Comparison of ENCODE assay signal across 10 mouse cellular contexts in the genomic region with DNA sequence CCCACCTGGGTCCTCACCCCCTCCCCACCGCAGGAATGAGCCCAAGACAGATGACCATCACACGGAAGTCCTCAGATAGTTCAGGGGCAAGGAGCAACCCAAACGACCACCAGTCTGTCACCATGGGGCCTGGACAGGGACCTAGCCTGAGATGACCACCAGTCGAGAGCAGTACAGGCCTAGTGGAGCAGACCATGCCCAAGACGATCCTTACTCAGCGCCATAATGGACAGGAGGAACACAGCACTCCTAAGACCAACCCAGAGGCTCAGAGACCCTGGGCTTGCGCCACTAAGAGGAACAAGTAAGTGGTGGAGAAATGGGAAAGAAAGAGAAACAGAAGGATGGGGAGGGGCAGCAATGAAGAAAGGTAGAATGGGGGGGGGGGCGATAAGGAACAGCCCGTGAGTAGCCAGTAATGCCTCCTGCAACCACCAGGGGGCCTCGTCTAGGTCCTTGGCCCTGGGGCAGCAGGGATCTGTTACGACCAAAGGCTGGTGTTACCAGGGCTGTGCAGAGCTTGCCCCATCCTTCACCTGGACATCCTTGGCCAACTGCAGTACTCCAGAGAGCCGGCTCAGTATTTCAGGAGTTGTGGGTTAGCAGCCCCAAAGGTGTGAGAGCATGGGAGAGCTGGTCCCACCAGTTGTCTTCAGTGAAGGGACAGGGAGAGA. TPM values are rescaled to one million over a fixed set of nuclear protein-coding genes. Genes with fewer than 3 reads are reported as not detected.
DNase-seq lines count a peak whose midpoint lies in the region; ATAC-seq and TF ChIP-seq lines count a peak whose summit lies in the region.
"Had no signal": no experiment of that assay in that cellular context is flagged by ENCODE, and none has a peak within 500 bp of the region (broad histone marks: within the 10 kb centered on the region; RNA-seq: fewer than 3 reads in every experiment).

No protein-coding gene starts in this region.

- H3K9me3 ChIP-seq in ES-Bruce4 (replicated peaks; ENCODE audit: control insufficient read depth, insufficient read depth, low read length, poor library complexity, severe bottlenecking), result no peaks in the 10 kb centered on the region
- H3K9me3 ChIP-seq: embryonic facial prominence, embryonic 15.5 days; lung, embryonic 15.5 days had no signal

- peak; percentile 69 for ATAC-seq in megakaryocyte, adult 5-6 weeks (ENCODE audit: poor library complexity, severe bottlenecking)
- ATAC-seq in inflammation-experienced regulatory T-cells, adult 6 months, result no peak

- no peak for TF ChIP-seq EP300 in ES-Bruce4 (IDR thresholded peaks at IDR 0.05; ENCODE audit: insufficient read depth, low read depth, low read length)

- no peak for DNase-seq in layer of hippocampus, adult 2 months (ENCODE audit: low spot score in 2 of 2)
- no peak for DNase-seq in layer of hippocampus, adult 11-12 months (ENCODE audit: low spot score)
- peak; percentile 46 to 57 for DNase-seq in adrenal gland, adult 18-20 months (ENCODE audit: low spot score in 2 of 2)
- peak; percentile 30 for DNase-seq in induced T-regulatory cell, adult 2 months (ENCODE audit: low read depth)
- no peak for DNase-seq in right cerebral cortex, postnatal 25 days

- H3K9ac ChIP-seq in ES-Bruce4 (ENCODE audit: low read depth, poor library complexity, severe bottlenecking), result no peak overlapping the region
- H3K9ac ChIP-seq: embryonic facial prominence, embryonic 15.5 days; lung, embryonic 15.5 days had no signal

- no peak overlapping the region for H3K4me3 ChIP-seq in layer of hippocampus, adult 2 months
- no peak overlapping the region for H3K4me3 ChIP-seq in ES-Bruce4 (ENCODE audit: low read depth, low read length)
- H3K4me3 ChIP-seq: embryonic facial prominence, embryonic 15.5 days; lung, embryonic 15.5 days had no signal

- H3K36me3 ChIP-seq in ES-Bruce4 (ENCODE audit: control insufficient read depth, insufficient read depth, low read length, poor library complexity, severe bottlenecking), result no peaks in the 10 kb centered on the region
- H3K36me3 ChIP-seq: embryonic facial prominence, embryonic 15.5 days; lung, embryonic 15.5 days had no signal

- H3K27ac ChIP-seq in layer of hippocampus, adult 2 months, result no peak overlapping the region
- no peak overlapping the region for H3K27ac ChIP-seq in ES-Bruce4 (ENCODE audit: insufficient read depth, low read length)
- H3K27ac ChIP-seq: embryonic facial prominence, embryonic 15.5 days; lung, embryonic 15.5 days had no signal

- H3K27me3 ChIP-seq in ES-Bruce4 (ENCODE audit: control insufficient read depth, insufficient read depth, low read length, poor library complexity, severe bottlenecking), result no peaks in the 10 kb centered on the region
- H3K27me3 ChIP-seq: embryonic facial prominence, embryonic 15.5 days; lung, embryonic 15.5 days had no signal

- no peaks in the 10 kb centered on the region for H3K4me1 ChIP-seq in ES-Bruce4 (ENCODE audit: control insufficient read depth, insufficient read depth, low read length)

- TF ChIP-seq POLR2A in ES-Bruce4 (IDR thresholded peaks at IDR 0.05; ENCODE audit: insufficient read depth, low read length), result no peak

- TF ChIP-seq CTCF in layer of hippocampus, adult 2 months (conservative IDR thresholded peaks at IDR 0.05), result peak; percentile 75
- peak; percentile 72 for TF ChIP-seq CTCF in ES-Bruce4 (IDR thresholded peaks at IDR 0.05; ENCODE audit: low read depth, low read length)

RNA-seq across cellular contexts. Expression of gene A630023A22Rik, which starts 4.0 kb away (rescaled TPM):
- total RNA-seq in layer of hippocampus, adult 2 months (2021), result not detected
- not detected in 2 replicates for polyA plus RNA-seq in ES-Bruce4 (2011; ENCODE audit: insufficient read depth, insufficient read length, low read depth, missing spikeins)
- not detected for total RNA-seq in adrenal gland, adult 18-20 months (2021)
- not detected in 2 replicates for total RNA-seq in megakaryocyte, adult 5-6 weeks (2015)
- not detected in 2 replicates for total RNA-seq in megakaryocyte, adult 5-6 weeks (2017)
- not detected for polyA plus RNA-seq in inflammation-experienced regulatory T-cells, adult 6 months (2017; shearing (Covaris generic))
- polyA plus RNA-seq: embryonic facial prominence, embryonic 15.5 days; lung, embryonic 15.5 days had no signal

RNA-seq across cellular contexts. Expression of gene Anxa8, which starts 20.7 kb away (rescaled TPM):
- under 1 TPM; 0.47 to 0.61 TPM for total RNA-seq in layer of hippocampus, adult 2 months (2021)
- 23.3 and 24.6 TPM in 2 replicates for polyA plus RNA-seq in ES-Bruce4 (2011; ENCODE audit: insufficient read depth, insufficient read length, low read depth, missing spikeins)
- 1 to 10 TPM; 2.3 to 2.7 TPM for total RNA-seq in adrenal gland, adult 18-20 months (2021)
- total RNA-seq in megakaryocyte, adult 5-6 weeks (2015), result not detected in 2 replicates
- not detected in 2 replicates for total RNA-seq in megakaryocyte, adult 5-6 weeks (2017)
- not detected for polyA plus RNA-seq in inflammation-experienced regulatory T-cells, adult 6 months (2017; shearing (Covaris generic))

RNA-seq across cellular contexts. Expression of gene Npy4r, which starts 45.8 kb away (rescaled TPM):
- not detected for total RNA-seq in layer of hippocampus, adult 2 months (2021)
- not detected in 2 replicates for polyA plus RNA-seq in ES-Bruce4 (2011; ENCODE audit: insufficient read depth, insufficient read length, low read depth, missing spikeins)
- total RNA-seq in adrenal gland, adult 18-20 months (2021), result under 1 TPM in 1 of 2 experiments, not detected in 1; 0.10 TPM
- total RNA-seq in megakaryocyte, adult 5-6 weeks (2015), result not detected in 2 replicates
- total RNA-seq in megakaryocyte, adult 5-6 weeks (2017), result not detected in 2 replicates
- polyA plus RNA-seq in inflammation-experienced regulatory T-cells, adult 6 months (2017; shearing (Covaris generic)), result not detected

RNA-seq across cellular contexts. Expression of gene Antxrl, which starts 54.0 kb away (rescaled TPM):
- not detected for total RNA-seq in layer of hippocampus, adult 2 months (2021)
- not detected in 2 replicates for polyA plus RNA-seq in ES-Bruce4 (2011; ENCODE audit: insufficient read depth, insufficient read length, low read depth, missing spikeins)
- total RNA-seq in adrenal gland, adult 18-20 months (2021), result not detected
- total RNA-seq in megakaryocyte, adult 5-6 weeks (2015), result not detected in 2 replicates
- total RNA-seq in megakaryocyte, adult 5-6 weeks (2017), result not detected in 2 replicates
- not detected for polyA plus RNA-seq in inflammation-experienced regulatory T-cells, adult 6 months (2017; shearing (Covaris generic))
- polyA plus RNA-seq: embryonic facial prominence, embryonic 15.5 days; lung, embryonic 15.5 days had no signal

Comparison
In these comparisons a context has a peak if more than half of its experiments do, and no peak if none do; other contexts are left out.
1. DNase-seq: peak in adrenal gland, adult 18-20 months (2 of 2) and induced T-regulatory cell, adult 2 months (single experiment); none in layer of hippocampus, adult 2 months (0 of 2), layer of hippocampus, adult 11-12 months (single experiment) and right cerebral cortex, postnatal 25 days (single experiment).